Mouse (Mus musculus): ENCODE measurements at regions not wholly inside any gene's neighbourhood (a gene's known extent, or its start where the extent isn't known, plus 50 kb on each side); places are given as distances from the start of the nearest gene placed in this dataset.

GRCm38 (mm10) chr15:63687852-63688251 is 157.1 kb downstream of the Gsdmc2 start:
- Histone ChIP-seq H3K9me3 (replicated peaks; ENCODE audit: insufficient read depth, low read length) (no peaks in the 10 kb centered on the region), H3K79me2 (ENCODE audit: control insufficient read depth, insufficient read depth, low read length, poor library complexity) (no peaks in the 10 kb centered on the region), H3K4me3 (ENCODE audit: control insufficient read depth in 1 of 2, insufficient read depth in 1 of 2, low read depth in 2 of 2, low read length in 2 of 2) (no peak overlapping the region), H3K27ac (ENCODE audit: control insufficient read depth, low read depth, low read length) (no peak overlapping the region), H3K36me3 (ENCODE audit: control insufficient read depth in 1 of 2, insufficient read depth in 2 of 2, low read length in 2 of 2) (no peaks in the 10 kb centered on the region), H3K27me3 (ENCODE audit: control insufficient read depth in 1 of 2, insufficient read depth in 2 of 2, low read length in 2 of 2) (no peaks in the 10 kb centered on the region), H3K9ac (ENCODE audit: control insufficient read depth, low read depth, low read length, poor library complexity, severe bottlenecking) (no peak overlapping the region), H3K4me1 (ENCODE audit: control insufficient read depth in 1 of 2, insufficient read depth in 2 of 2, low read length in 2 of 2) (no peaks in the 10 kb centered on the region)
- DNase-seq (ENCODE audit: low read depth, low spot score) = no peak
- TF ChIP-seq JUND (IDR thresholded peaks at IDR 0.05; ENCODE audit: low read depth, low read length) = no peak
- no peak for TF ChIP-seq SMC3 (IDR thresholded peaks at IDR 0.05; ENCODE audit: low read depth, low read length)

- no peaks in the 10 kb centered on the region for H3K27me3 ChIP-seq (ENCODE audit: control insufficient read depth in 1 of 2, insufficient read depth in 2 of 2, low read length in 2 of 2)
- TF ChIP-seq MAX (IDR thresholded peaks at IDR 0.05; ENCODE audit: low read length) = no peak
- TF ChIP-seq POLR2AphosphoS2 (IDR thresholded peaks at IDR 0.05; ENCODE audit: low read length) = no peak
- TF ChIP-seq CTCF (IDR thresholded peaks at IDR 0.05 in 2 of 3, conservative IDR thresholded peaks at IDR 0.05 in 1 of 3; ENCODE audit: control insufficient read depth in 1 of 3, insufficient read depth in 1 of 3, low read depth in 2 of 3, low read length in 3 of 3, poor library complexity in 1 of 3, severe bottlenecking in 1 of 3) = no peak
- TF ChIP-seq HCFC1 (IDR thresholded peaks at IDR 0.05; ENCODE audit: low read depth, low read length) = no peak
- TF ChIP-seq ZMIZ1 (IDR thresholded peaks at IDR 0.05; ENCODE audit: low read depth, low read length) = no peak
- no peak for TF ChIP-seq ELF1 (IDR thresholded peaks at IDR 0.05; ENCODE audit: low read depth, low read length)
- no peak for TF ChIP-seq MAZ (IDR thresholded peaks at IDR 0.05; ENCODE audit: low read depth, low read length)
- TF ChIP-seq GABPA (IDR thresholded peaks at IDR 0.05; ENCODE audit: low read depth, low read length) = no peak
- no peak for TF ChIP-seq ETS1 (IDR thresholded peaks at IDR 0.05; ENCODE audit: low read depth, low read length)
- DNase-seq (ENCODE audit: low read depth, low spot score) = no peak
- no peaks in the 10 kb centered on the region for H3K4me1 ChIP-seq (ENCODE audit: control insufficient read depth in 1 of 2, insufficient read depth in 2 of 2, low read length in 2 of 2)
- H3K27ac ChIP-seq (ENCODE audit: control insufficient read depth, low read depth, low read length) = no peak overlapping the region
- no peaks in the 10 kb centered on the region for H3K36me3 ChIP-seq (ENCODE audit: control insufficient read depth in 1 of 2, insufficient read depth in 2 of 2, low read length in 2 of 2)
- H3K79me2 ChIP-seq (ENCODE audit: control insufficient read depth, insufficient read depth, low read length, poor library complexity) = no peaks in the 10 kb centered on the region
- H3K9ac ChIP-seq (ENCODE audit: control insufficient read depth, low read depth, low read length, poor library complexity, severe bottlenecking) = no peak overlapping the region
- H3K9me3 ChIP-seq (replicated peaks; ENCODE audit: insufficient read depth, low read length) = no peaks in the 10 kb centered on the region
- no peak overlapping the region for H3K4me3 ChIP-seq (ENCODE audit: control insufficient read depth in 1 of 2, insufficient read depth in 1 of 2, low read depth in 2 of 2, low read length in 2 of 2)
Observed at GRCm38 (mm10) chr15:63686954-63687562, 157.9 kb downstream of the Gsdmc2 start.

- no peak for DNase-seq (ENCODE audit: low read depth, low spot score)
- H3K36me3 ChIP-seq (ENCODE audit: control insufficient read depth in 1 of 2, insufficient read depth in 2 of 2, low read length in 2 of 2) = no peaks in the 10 kb centered on the region
- TF ChIP-seq POLR2AphosphoS5 (IDR thresholded peaks at IDR 0.05; ENCODE audit: borderline replicate concordance, low read depth, low read length) (no peak), USF2 (IDR thresholded peaks at IDR 0.05; ENCODE audit: borderline replicate concordance in 1 of 2, insufficient read depth in 1 of 2, low read depth in 1 of 2, low read length in 2 of 2) (no peak), ZMIZ1 (IDR thresholded peaks at IDR 0.05; ENCODE audit: low read depth, low read length) (no peak), ZKSCAN1 (IDR thresholded peaks at IDR 0.05; ENCODE audit: low read depth, low read length) (no peak), GABPA (IDR thresholded peaks at IDR 0.05; ENCODE audit: low read depth, low read length) (no peak), CHD1 (IDR thresholded peaks at IDR 0.05; ENCODE audit: low read depth, low read length) (no peak), ELF1 (IDR thresholded peaks at IDR 0.05; ENCODE audit: low read depth, low read length) (no peak), TCF12 (IDR thresholded peaks at IDR 0.05; ENCODE audit: low read depth, low read length) (no peak), MEF2A (IDR thresholded peaks at IDR 0.05; ENCODE audit: extremely low read depth, insufficient replicate concordance, low read depth, low read length, poor library complexity, severe bottlenecking) (no peak)
- H3K27ac ChIP-seq (ENCODE audit: control insufficient read depth, low read depth, low read length) = no peak overlapping the region
- H3K27me3 ChIP-seq (ENCODE audit: control insufficient read depth in 1 of 2, insufficient read depth in 2 of 2, low read length in 2 of 2) = no peaks in the 10 kb centered on the region
- no peak overlapping the region for H3K4me3 ChIP-seq (ENCODE audit: control insufficient read depth in 1 of 2, insufficient read depth in 1 of 2, low read depth in 2 of 2, low read length in 2 of 2)
- H3K4me1 ChIP-seq (ENCODE audit: control insufficient read depth in 1 of 2, insufficient read depth in 2 of 2, low read length in 2 of 2) = no peaks in the 10 kb centered on the region
- no peaks in the 10 kb centered on the region for H3K79me2 ChIP-seq (ENCODE audit: control insufficient read depth, insufficient read depth, low read length, poor library complexity)
- no peak overlapping the region for H3K9ac ChIP-seq (ENCODE audit: control insufficient read depth, low read depth, low read length, poor library complexity, severe bottlenecking)
- H3K9me3 ChIP-seq (replicated peaks; ENCODE audit: insufficient read depth, low read length) = no peaks in the 10 kb centered on the region
Observed at GRCm38 (mm10) chr15:63679984-63680925, 164.7 kb downstream of the Gsdmc2 start.
